Mouse (Mus musculus): Measurements from ENCODE around the gene Faf1.

- TF ChIP-seq POLR2A (IDR thresholded peaks at IDR 0.05; ENCODE audit: insufficient read depth, low read length), result no peak
- no peak for TF ChIP-seq CTCF (IDR thresholded peaks at IDR 0.05; ENCODE audit: low read depth, low read length)
Measured at GRCm38 (mm10) chr4:109884333-109884732, 207.9 kb downstream of the Faf1 start.

All from ES-Bruce4 (cell line).